Mouse (Mus musculus) lung, postnatal 10 days (tissue): ENCODE measurements at regions not wholly inside any gene's neighbourhood (a gene's known extent, or its start where the extent isn't known, plus 50 kb on each side); places are given as distances from the start of the nearest gene placed in this dataset.
A peak's percentile ranks its signal among the peaks of the same experiment; 100 is the strongest.

Experiments used
- DNase-seq: peaks from one replicate; pipeline ENCODE4 v3.0.0; 2021

DNA sequence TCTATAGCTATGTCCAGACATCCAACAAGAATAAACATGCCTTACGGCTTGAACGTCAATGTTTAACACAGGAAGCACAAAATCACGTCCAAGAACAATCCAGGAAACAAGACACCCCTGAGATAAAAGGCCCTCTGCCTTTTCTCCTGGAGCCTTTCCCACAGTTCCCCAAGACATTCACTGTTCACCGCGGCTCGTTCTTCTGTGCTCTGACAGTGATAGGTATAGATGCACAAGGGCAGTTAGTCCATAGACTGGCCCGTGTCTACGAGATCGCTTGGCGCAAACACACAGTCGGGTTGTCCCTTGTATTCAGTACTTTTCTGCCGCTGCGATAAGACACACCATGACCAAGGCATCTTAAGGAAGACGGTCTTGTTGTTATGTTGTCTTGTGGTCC is 182.7 kb upstream of the Jmjd1c start:
- no peak for DNase-seq

DNA sequence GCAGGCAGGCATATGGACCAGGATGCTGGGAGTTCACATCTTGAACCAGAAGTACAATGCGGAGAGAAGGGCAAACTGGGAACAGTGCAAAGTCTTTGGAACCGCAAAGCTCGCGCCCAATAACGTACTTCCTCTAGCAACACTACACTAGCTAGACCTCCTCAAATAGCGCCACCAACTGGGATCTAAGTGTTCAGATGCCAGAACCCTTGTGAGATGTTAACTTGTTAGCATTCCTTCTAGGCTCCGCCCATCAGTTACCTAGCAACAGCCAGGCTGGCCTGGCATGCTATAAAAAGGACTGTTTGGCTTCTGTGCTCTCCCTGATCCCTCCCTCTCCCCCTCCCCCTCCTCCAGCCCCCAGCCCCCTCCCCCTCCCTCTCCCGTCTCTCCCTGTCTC is 182.3 kb upstream of the Jmjd1c start:
- DNase-seq = peak; percentile 83

DNA sequence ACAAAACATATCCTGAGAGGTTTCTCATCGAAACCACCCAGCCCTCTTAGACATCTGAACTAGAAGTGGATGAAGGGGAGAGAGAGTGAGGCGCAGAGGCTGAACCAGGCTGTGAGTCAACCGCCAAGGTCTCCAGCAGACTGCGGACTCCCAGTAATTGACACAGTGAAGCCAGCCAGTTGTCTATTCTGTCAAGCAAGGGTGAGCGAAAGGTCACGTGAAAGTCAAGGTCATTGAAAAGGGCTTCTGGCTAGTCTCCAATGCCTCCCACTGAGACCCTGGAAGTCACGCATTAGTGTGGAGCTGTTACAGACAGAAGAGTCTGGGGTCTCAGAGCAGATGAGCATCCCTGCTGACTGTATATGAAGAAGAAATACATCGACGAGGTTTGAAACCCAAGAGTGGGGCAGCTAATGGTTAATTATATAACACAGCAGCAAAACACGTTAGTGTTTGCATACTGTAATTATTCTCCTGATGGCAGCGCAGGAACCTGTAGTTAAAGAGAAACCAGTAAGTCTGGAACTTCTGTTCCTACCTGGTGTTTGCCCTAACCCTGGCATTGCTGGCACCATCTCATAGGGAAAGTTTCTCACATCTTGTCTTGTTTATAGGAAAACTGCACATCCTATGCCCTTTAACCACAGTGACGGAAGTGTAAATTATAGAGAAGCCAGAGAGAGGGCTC is 181.5 kb upstream of the Jmjd1c start:
- DNase-seq = no peak

DNA sequence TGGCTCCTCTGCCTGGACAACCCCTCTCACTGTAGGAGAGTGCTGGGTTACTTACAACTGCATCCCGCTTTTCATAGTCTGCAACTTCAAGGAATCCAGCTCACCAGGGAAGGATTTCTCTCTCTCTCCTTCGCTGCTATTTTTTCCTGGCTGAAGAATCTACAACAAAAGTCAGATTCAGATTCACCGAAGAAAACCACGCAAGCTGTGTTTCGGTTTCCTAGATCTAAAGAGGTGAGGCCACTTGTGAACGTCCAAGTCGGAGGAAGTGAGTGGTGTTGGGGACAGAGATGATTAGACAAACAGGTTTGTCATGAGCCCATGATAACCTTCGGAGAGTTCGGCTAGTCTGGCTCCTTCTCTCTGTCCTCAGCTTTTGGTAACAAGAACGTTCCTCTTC is 180.1 kb upstream of the Jmjd1c start:
- DNase-seq = no peak

DNA sequence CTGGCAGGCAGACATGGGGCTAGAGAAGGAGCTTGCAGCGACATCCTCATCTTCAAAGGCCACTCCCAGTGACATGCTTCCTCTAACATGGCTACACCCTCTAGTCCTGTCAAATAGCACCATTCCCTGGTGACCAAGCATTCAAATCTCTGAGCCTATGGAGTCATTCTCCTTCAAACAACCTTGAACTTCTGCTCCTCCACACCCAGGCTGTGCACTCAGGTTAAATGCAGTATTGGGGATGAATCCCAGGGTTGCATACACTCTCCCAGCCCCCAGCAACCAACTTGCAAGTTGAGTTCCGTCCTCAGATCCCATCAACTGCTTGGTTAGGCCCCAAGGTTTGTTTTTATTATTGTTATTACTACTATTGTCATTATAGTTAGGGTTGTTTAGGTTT is 178.2 kb upstream of the Jmjd1c start:
- no peak for DNase-seq

DNA sequence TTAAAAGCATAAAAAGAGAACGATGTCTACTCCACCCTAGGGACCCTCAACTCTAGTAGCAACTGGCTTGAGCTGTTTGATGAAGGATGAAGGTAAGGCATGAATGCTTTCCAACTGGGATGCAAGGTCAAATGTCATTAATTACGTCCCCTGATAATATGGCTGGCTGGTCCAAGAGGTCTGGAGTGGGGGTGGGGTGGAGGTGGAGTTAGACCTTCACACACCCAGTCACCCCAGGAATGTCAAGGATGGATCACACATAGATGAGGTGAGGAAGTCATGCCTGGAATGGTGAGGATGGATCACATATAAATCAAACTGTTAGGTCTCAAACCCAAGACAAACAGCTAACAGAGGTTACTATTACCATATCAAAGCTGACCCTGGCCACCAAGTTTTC is 177.2 kb upstream of the Jmjd1c start:
- no peak for DNase-seq

DNA sequence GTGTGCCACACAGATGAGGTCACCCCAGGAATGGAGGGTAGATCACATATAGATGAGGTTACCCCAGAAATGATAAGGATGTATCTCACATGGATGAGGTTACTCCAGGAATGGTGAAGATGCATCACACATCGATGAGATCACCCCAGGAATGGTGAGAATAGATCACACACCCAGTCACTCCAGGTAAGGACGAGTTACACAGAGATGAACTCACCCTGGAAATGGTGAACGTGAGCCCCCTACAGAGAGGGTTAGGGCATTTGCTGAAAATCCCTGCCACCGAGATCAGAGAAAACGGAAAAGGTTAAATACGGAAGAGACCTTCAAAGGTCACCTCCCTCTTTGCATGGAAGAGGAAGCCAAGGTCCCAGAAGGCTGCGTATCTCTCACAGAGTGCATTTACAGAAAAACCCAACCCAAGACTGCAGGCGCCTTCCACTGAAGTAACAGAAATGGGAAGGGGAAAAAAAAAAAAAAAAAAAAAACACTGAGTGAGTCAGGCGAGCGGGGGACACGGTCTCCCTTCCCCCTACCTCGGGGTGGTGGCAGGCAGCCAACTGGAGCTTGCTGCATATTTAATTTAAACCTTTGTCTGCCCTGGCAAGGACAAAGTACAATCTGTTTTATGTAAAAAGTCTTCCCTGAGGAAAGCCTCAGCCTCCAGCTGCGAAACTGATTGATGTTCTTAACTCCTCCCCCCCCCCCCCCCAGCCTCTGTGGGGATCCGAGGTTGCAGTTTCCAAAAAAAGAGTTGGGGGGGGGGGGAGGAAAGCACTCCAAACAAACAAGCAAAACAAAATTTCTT is 175.8 kb upstream of the Jmjd1c start:
- DNase-seq = peak; percentile 81

DNA sequence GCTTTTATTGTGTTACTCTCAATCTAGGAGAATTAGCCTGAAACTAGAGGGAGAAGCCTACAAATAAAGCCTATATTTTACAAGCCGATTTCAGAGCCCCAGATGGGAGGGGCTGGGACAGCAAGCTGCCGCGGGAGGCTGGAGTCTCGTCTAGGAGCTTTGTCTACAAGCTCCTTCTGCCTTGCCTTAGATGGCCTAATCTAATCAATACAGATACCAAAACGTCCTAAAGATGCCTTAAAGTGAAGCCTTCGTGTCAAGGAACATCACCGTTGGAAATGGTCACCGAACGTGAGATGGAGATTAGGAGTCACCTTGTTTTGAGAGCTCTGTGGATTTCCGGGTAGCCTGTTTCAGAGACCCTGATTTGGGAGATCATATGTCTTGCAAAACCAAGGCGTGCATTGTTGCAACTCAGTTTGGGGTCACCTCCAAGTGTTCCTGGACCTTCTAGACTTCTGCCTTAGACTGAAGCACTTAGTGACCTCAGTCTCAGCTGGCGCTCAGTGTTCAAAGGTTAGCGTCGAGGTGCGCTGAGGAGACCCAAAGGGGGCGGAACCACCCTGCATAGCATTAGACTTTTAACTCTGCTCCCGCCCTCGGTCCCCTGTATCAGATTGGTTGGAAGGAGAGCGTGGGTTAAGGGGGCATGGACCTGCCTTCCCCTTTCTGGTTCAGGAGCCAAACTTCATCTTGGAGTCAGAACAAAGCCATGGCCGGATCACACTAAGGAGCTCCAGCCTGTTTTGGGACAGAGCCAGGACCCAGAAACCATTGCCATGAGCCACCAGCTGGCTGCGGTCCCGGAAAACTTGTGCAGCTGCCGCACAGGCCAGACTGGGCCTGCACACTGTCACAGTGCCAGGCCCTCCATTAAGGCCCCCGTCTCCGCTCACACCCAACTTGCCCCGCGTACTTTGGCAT is 174.9 kb upstream of the Jmjd1c start:
- DNase-seq = peak; percentile 98

DNA sequence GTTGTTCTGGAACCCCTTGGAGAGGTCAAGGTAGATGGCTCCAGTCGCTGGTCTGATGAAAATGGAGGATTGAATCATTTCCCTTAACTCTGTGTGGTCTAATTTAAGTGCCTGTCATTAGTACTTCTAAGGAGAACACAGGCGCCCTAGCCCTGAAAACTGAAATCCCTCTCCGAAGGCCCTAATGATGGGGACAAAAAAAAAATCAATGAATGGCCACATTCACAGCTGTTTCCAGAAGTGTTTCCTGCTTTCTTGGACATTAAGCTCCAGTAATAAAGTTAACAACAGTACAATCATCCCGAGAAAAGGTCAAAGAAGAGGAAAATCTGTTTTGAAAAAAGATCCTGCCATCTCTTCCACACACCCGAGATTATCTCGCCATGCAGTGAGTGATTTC is 174.1 kb upstream of the Jmjd1c start:
- DNase-seq = no peak

DNA sequence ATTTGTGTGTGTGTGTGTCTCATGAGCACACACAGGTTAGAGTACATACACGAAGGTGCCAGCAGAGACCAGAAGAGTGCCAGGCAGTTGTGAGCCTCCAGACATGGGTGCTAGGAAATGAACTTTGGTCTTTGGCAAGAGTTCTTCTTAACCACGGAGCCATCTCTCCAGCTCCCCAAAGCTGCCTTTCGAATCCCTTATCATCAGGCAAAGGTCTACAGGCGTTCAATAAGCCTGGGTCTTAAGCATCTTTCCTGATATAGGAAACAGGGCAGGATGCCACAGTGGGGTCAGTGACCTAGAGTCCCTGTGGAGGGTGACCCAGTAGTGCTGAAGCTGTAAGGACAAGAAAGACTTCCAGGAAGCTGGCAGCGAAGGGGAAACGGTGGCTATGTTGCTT is 173.6 kb upstream of the Jmjd1c start:
- no peak for DNase-seq

DNA sequence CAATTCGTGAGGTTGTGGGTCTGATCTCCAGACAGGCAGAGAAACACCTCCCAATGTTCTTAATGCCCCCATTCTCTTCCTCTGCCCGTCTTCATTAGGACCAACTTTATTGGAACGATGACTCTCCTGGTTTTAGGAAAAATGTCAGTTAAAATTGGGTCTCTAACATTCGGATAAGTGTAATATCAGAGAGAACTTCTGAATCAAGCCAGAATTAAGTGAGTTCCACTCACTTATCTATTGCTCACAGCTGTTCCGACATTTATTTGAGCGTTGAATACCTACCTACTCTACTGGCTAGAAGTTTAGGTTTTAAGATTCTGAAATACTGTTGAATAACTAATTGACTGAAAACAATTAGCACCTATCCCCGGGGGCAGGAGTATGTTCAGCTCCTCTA is 172.0 kb upstream of the Jmjd1c start:
- DNase-seq = no peak

DNA sequence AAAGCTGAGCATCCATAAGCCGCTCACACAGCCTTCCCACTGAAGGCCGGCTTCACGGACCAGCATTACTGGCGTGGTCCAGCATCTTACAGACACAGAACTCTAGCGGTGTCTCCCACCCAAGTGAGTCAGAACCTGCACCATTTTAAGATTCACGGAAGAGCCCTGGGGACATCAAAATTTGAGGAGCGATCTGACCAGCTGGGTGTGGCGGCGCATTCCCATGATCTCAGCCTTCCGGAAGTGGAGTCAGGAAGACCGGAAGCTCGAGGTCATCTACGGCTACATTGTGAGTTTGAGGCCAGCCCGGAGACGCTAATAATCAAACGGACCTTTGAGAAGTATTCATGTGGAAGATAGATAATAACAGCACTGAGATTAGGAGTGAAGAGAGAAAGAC is 171.5 kb upstream of the Jmjd1c start:
- DNase-seq = no peak

DNA sequence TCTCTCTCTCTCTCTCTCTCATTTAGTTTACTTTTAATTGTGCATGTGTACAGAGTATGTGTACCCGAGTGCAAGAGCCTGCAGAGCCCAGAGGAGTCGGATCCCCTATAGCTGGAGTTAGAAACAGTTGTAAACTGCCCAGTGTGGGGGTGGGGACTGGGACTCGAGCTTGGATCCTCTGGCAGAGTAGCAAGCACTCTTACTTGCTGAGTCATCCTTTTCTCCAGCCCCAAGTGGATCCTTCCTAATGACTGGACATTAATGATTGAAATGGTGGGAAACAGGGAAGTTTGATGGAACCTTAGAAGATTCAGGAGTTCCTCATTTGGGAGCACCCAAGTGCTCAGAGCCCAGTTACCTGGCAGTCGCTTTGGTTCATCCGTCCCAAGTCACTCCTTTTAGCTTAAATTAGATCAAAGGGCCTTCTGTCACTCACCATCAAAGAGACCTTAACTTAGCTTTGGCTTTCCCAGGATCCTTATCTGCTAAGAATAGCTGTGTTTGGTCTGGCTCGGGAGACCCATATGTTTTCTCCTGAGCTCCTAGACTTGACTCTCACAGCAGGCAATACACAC is 170.3 kb upstream of the Jmjd1c start:
- DNase-seq = no peak

DNA sequence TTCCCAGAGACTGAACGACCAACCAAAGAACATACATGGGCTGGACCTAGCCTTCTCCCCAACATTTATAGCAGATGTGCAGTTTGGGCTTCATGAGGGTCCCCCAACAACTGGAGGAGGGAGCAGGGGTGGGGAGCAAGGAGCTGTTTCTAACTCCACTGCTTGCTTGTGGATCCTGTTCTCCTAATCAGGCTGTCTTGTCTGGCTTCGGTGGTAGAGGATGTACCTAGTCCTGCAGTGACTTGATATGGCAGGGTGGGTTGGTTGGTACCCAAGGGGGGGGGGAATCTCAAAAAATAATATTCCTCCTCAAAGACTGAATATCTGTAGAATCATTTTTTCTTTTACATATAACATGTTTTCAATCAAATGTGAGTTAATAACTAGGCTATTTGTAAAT is 168.3 kb upstream of the Jmjd1c start:
- DNase-seq = no peak

DNA sequence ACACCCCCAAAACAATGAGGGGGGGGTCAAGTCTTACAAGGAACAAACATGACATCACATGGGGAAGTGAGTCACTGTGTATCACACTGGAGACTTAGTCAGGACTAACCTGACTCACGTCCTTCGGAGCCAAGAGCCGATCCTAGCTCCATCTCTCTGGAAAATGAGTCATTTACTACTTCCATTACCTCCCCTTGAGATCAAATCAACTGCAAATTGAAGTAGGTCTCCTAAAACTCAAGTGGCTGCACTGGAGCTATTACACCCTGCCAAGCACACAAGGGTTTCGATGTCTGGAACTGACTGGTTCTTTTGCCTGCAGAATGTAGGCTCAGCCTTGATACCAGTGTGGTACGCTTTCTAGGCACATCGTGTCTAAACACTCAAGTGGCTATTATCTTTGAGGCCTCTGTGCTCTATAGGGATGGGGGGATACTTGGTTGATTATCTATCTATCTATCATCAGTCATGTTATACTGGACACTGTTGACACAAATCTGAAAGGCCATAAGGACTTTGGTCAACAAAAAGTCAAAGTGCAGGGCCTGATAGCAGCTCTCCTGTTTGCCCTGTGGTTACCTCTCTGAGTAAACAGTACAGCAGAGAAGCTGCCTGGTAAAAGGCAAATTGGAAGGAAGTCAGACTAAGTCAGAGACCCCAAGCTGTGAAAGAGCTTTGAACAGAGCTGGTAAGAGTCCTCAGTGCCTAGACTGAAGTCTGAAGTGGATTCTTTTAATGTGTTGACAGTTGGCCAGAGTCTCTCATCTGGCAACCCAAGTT is 167.5 kb upstream of the Jmjd1c start:
- peak; percentile 45 for DNase-seq

DNA sequence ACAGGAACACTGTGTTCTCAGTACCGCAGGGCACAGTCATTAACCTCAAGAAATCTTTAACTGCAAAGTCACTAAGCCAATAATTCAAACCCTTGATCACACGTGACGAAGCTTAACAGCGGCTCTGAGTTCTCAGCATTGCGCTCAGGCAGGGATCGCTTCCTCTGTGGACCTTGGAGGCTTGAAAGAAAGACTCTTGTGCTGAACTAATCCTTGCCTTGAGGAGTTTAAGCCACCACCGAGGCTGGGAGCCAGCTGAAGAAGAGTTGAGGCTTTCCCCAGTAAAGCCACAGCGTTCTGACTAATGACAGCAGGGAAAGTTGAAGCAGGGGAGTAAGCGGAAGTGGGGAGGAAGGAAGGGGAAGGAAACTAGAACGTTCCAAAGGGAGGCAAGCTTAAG is 165.4 kb upstream of the Jmjd1c start:
- no peak for DNase-seq

DNA sequence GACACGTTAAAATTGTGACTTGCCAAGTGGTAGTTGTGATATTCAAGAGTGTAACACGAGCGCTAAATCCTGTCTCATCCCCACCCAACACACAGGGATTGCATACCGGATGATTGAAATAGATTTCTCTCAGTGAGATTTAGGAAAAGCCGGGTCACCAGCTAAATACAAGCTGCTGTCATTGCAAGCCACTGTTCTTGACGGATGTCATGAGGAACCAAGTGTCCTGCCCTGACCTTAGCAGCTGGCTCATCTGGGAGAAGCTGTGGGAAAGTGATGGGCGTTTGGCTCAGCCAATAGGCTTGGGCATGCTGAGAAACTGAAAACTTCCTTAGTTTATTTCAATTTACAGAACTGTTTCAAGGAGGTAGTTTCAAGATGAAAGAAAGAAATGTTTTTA is 164.4 kb upstream of the Jmjd1c start:
- DNase-seq = peak; percentile 84

DNA sequence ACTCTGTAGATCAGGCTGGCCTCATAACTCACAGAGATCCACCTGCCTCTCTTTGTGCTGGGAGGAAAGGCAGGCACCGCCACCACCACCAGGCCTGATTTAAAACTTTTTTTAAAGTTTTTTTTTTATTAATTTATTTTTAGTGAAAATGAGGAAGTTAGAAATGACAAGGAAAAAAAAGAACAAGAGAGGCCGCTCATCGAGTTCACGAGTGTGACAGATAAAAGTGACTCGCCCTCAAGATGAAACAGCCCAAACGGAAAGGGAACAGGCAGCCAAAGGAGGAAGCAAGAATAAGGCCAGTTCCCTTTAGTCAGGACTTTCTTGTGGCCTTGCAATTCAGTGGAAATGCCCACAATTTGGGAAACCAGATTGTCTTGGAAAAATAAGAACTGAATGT is 163.4 kb upstream of the Jmjd1c start:
- no peak for DNase-seq

DNA sequence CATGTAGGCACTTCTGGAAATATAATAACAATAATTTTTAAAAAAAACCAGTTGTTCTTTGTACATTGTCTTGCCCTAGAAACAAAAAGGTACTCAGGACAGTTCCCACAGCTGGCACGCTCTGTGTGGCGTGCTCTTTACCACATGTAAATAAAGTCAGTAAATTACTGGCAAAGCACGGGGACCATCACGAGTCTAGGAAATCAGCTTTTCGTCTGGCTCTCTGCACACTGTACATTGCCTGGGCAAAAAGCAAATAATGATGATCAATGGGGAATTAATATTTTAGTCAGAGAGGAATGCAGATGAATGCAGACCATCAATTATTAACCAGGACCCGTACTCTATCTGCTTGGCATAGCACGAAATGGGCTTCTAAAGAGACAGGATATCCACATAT is 162.2 kb upstream of the Jmjd1c start:
- DNase-seq = no peak

DNA sequence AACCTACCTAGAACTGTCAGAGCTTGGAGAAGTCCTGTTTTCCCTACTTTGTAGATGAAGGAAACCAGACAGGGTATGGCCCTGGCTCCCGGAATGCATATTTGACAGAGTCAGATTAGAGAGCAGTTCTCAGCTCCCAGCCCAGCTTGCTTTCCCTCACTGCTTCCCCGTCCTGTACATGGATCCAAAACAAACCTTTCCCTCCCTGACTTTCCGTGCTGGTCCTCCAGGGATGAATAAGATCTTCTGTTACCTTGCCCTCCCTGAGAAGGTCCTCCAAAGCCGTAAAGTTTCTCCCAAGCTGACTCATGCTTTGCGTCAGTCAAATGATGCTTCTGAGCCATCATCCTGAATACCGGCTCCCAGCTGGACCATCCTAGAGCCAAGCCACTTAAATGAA is 160.2 kb upstream of the Jmjd1c start:
- no peak for DNase-seq

DNA sequence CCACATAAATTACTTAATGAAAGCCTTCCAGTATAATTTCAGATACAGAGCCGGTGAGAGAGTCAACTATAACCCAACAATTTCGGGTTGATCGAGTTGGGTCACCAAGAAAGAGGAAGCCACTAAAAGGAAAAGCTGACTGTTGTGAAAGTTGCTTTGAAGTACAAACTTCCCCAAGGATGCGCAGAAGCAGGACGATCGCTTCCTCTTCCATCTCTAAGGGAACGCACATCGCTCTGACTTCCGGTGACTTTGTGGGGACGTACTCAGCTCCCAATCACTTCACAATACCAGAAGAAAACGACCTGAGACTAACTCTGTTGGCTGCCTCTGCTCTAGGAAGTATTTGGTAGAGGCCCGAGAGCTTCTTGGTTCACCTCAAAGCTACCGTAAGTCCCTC is 158.8 kb upstream of the Jmjd1c start:
- DNase-seq = no peak

DNA sequence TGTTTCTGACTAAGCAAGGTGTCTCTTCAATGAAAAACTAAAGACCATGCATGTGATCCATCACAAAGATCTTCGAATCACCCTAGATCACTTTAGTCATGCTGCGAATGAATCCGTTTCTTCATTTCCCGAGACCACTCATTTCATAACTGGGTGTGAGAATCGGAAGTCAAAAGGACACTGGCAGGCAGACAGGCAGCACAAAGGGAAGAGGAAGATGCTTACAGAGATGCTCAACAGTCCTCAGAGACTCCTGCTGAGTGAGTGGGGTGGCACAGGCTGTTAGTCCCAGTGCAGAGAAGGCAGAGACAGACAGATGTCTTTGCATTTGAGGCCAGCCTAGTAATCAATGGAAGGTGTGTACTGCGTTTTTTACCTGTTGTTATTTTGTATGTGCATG is 155.6 kb upstream of the Jmjd1c start:
- DNase-seq = no peak

DNA sequence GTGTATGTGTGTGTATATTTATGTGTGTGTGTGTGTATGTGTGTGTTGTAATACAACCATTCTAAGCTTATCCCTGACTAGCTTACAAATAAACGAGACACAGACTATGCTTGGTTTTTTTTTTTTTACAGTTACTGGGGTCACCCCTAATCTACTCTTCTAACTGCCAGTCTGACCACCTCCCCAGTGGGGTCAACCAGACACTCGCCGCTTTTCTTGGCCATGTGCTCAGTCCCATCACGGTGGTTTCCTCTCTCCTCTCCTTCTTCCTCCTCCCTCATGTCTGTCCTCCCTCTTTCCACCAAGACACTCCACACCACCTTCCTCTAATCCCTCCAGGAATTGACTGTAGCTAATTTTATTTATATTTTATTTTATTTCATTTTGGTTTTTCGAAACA is 155.0 kb upstream of the Jmjd1c start:
- DNase-seq = no peak
